Mouse (Mus musculus) forebrain, embryonic 15.5 days (tissue): ENCODE measurements around the gene Tll2. TPM values are rescaled to one million over a fixed set of nuclear protein-coding genes. Genes with fewer than 3 reads are reported as not detected.
A peak's percentile ranks its signal among the peaks of the same experiment; 100 is the strongest.

Experiments
- ATAC-seq: fragments of 200-750 bp; cut with Nextera tagmentation; replicated peaks from 2 replicates; pipeline ENCODE4 v1.8.0; 2017; ENCODE audit warnings: mild to moderate bottlenecking, moderate TSS enrichment, moderate library complexity
- H3K27ac ChIP-seq: fragments of 300-500 bp; sonication (generic); replicated peaks from 2 replicates; pipeline ENCODE4 v1.5.1; 2015; ENCODE audit warnings: mild to moderate bottlenecking, inconsistent platforms
- H3K27me3 ChIP-seq: fragments of 300-500 bp; sonication (generic); 2 replicates; pipeline ENCODE4 v1.6.1; 2015; ENCODE audit warnings: inconsistent platforms
- H3K36me3 ChIP-seq: fragments of 300-500 bp; sonication (generic); 2 replicates; pipeline ENCODE4 v1.6.1; 2015; ENCODE audit warnings: mild to moderate bottlenecking, inconsistent platforms
- H3K4me1 ChIP-seq: fragments of 300-500 bp; sonication (generic); 2 replicates; pipeline ENCODE4 v1.6.1; 2015; ENCODE audit warnings: inconsistent platforms
- H3K4me2 ChIP-seq: fragments of 300-500 bp; sonication (generic); replicated peaks from 2 replicates; pipeline ENCODE4 v1.6.1; 2015; ENCODE audit warnings: mild to moderate bottlenecking, inconsistent platforms
- H3K4me3 ChIP-seq: fragments of 300-500 bp; sonication (generic); 2 replicates; pipeline ENCODE4 v1.5.1; 2015; ENCODE audit warnings: mild to moderate bottlenecking, inconsistent platforms
- H3K9ac ChIP-seq: fragments of 300-500 bp; sonication (generic); replicated peaks from 2 replicates; pipeline ENCODE4 v1.6.1; 2015; ENCODE audit warnings: mild to moderate bottlenecking, inconsistent platforms
- H3K9me3 ChIP-seq: fragments of 300-500 bp; sonication (generic); 2 replicates; pipeline ENCODE4 v1.6.1; 2016; ENCODE audit warnings: inconsistent platforms
- WGBS: fragments of 180-500 bp; shearing (Covaris S2); methylation state at CpG from one replicate; pipeline ENCODE4 v1.1.7; 2015; ENCODE audit warnings: mixed read lengths; 5-methylcytosine and 5-hydroxymethylcytosine counted together
- polyA plus RNA-seq: library from polyadenylated mRNA; unstranded; fragments of >200 nt; fragmentation: Nextera tagmentation; extraction: Ambion mirVana; gene quantifications from 2 replicates; pipeline ENCODE4 v1.2.1, GENCODE M21; 2015

The Tll2 gene
- 0.77 and 0.85 TPM in 2 replicates for polyA plus RNA-seq

DNA sequence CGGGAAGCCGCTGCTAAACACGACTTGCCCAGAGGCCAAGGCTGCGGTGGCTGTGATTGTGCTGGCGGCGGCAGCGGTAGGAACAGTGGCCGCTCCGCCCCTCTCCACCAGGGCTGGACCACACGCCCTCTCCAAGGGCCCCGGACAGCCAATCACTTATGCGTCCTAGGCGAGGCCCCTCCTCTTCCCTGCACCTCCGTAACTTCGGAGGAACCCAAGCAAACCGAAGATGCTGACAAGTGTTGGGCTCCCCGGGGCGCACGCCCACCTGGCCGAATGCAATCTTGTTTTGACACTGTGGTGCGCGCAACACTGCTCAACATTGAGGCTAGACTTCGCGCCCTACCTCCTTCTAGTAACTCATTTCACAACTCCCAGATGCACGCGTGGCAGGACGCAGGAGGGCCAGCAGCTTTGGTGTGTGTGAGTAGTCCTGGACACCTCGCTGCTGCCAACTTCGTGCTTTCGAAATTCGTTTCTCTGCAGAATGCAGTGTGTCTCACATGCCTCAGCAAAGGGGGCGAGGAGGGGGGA is at the start of gene Tll2:
Gene Tll2, minus strand, starts transcription at position 25 of the 534 bp plus-strand sequence.
- peak; percentile 89 for ATAC-seq
- under 1% methylated on average over 32 of the region's 32 CpGs for WGBS
- H3K9ac ChIP-seq = peak within 1 kb of the TSS; percentile 45
- no peak within 1 kb of the TSS for H3K27ac ChIP-seq
- peaks cover 29% of the 10 kb centered on the region for H3K27me3 ChIP-seq
- 0 out of 2 replicates have a peak, but pooled peaks cover 3% of the 10 kb centered on the region for H3K36me3 ChIP-seq
- H3K4me2 ChIP-seq = peak within 1 kb of the TSS; percentile 75
- H3K4me3 ChIP-seq = peak within 1 kb of the TSS; percentile 42
- H3K9me3 ChIP-seq = no peaks in the 10 kb centered on the region
- H3K4me1 ChIP-seq = peaks cover 24% of the 10 kb centered on the region

DNA sequence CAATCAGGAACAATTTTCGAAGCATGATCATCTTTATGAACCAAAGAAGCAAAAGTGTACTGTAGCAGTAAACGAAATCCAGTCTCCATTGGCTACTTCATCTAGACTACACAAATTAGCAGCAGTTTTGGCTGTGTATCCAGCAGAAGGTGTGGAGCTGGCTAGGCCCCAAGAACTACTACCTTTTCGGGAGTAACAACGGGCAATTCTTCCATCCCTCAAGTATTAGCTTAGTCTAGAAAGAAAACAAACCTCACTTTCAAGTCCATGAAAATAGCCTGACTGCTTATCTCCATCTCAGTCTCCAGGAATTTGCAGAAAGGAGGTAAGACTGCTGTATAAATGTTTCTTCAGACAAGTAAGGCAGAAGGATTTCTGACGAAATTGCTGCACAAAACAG is 47.9 kb upstream of the Tll2 start:
- H3K27me3 ChIP-seq = no peaks in the 10 kb centered on the region
- no peak overlapping the region for H3K4me3 ChIP-seq
- H3K9ac ChIP-seq = no peak overlapping the region
- ATAC-seq = no peak
- 85% methylated on average over 5 of the region's 5 CpGs for WGBS
- no peaks in the 10 kb centered on the region for H3K36me3 ChIP-seq
- no peak overlapping the region for H3K4me2 ChIP-seq
- H3K9me3 ChIP-seq = no peaks in the 10 kb centered on the region
- H3K27ac ChIP-seq = no peak overlapping the region
- peaks cover 3% of the 10 kb centered on the region; the same call in 1 of the 2 replicates for H3K4me1 ChIP-seq

DNA sequence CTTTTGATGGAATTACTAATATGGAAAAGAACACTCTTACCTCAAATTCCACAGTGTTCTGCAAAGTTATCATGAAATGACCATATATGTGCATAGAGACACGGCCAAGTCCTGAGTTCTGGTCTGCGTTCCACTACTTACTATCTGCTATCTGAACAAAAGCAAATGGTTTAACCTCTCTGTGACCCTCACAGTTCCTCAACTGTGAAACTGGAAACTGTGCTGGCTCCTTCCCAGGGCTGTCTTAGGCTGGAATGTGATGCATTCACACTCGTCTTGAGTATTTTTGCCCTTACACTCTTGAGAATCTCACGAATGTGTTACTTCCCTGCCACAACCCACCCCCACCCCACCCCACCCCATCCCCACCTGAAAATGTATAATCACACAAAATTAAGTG is 42.3 kb upstream of the Tll2 start:
- no peak overlapping the region for H3K4me2 ChIP-seq
- H3K27me3 ChIP-seq = no peaks in the 10 kb centered on the region
- no peak overlapping the region for H3K27ac ChIP-seq
- no peak overlapping the region for H3K4me3 ChIP-seq
- no peak overlapping the region for H3K9ac ChIP-seq
- H3K36me3 ChIP-seq = peaks cover 14% of the 10 kb centered on the region
- H3K4me1 ChIP-seq = peaks cover 6% of the 10 kb centered on the region; the same call in 1 of the 2 replicates
- ATAC-seq = no peak
- 76% methylated on average over 4 of the region's 4 CpGs for WGBS
- no peaks in the 10 kb centered on the region for H3K9me3 ChIP-seq

DNA sequence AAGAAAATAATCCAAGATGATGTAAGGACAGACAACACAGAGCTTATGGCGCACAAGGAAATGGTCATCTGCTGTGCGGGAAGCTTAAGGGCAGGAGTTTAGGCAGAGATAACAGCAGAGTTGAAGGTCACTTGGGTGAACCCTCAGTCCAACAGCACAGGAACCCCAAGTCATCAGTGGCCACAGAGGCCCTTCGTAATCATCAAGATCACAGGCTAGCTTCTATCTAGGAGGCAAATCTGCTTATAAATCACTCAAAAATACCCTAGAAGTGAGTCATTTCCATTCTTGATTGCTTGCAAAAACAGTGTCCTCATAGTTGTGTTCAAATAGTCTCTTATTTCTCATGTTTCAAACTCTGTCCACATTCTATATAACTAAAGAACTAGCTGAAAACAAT is 41.6 kb upstream of the Tll2 start:
- H3K27me3 ChIP-seq = no peaks in the 10 kb centered on the region
- no peak overlapping the region for H3K9ac ChIP-seq
- H3K4me2 ChIP-seq = no peak overlapping the region
- no peak overlapping the region for H3K4me3 ChIP-seq
- ATAC-seq = no peak
- no peaks in the 10 kb centered on the region for H3K9me3 ChIP-seq
- H3K4me1 ChIP-seq = peaks cover 6% of the 10 kb centered on the region; the same call in 1 of the 2 replicates
- 92% methylated on average over 3 of the region's 3 CpGs for WGBS
- peaks cover 16% of the 10 kb centered on the region for H3K36me3 ChIP-seq
- no peak overlapping the region for H3K27ac ChIP-seq

DNA sequence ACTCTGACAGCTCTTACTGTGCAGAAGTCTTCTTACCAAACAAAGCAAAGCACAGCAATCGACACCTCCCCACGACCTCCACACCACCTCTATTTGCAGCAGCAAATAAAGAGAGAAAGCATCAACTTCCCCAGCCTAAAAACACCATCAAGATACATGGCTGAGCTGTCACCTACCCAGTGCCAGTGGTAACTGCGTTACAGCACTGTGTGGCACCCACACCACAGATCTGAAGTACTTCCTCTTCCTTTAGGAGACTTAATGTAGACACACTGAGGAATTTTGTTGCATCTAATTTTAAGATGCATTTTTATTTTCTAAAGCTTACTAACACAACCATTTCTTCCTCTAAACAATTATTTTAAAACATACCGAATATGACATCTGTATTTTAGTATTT is 39.6 kb upstream of the Tll2 start:
- Histone ChIP-seq H3K27ac (no peak overlapping the region), H3K4me3 (no peak overlapping the region), H3K36me3 (peaks cover 31% of the 10 kb centered on the region), H3K9ac (no peak overlapping the region), H3K4me2 (no peak overlapping the region), H3K4me1 (peaks cover 6% of the 10 kb centered on the region; the same call in 1 of the 2 replicates), H3K27me3 (no peaks in the 10 kb centered on the region), H3K9me3 (no peaks in the 10 kb centered on the region)
- no peak for ATAC-seq
- WGBS = 86% methylated on average over 4 of the region's 4 CpGs

DNA sequence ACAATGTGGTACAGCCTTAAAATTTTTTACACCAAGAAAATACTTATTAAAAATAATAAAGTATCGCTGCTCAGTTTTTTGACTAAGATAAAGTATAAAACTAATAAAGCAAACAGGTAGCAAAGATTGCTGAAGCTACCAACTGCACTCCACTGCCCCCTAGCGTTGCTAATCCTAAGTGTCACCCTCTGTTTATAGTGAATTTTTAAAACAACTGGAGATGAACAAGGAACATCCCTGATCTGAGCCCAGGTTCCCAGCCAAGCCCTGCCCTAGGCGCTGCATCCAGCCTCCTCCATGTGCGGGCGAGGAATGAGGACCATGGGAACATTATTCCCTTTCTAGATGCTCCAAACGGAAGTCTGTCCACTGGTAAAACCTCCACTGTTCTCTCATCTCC is 37.9 kb upstream of the Tll2 start:
- Histone ChIP-seq H3K4me1 (peaks cover 6% of the 10 kb centered on the region; the same call in 1 of the 2 replicates), H3K9ac (no peak overlapping the region), H3K4me2 (no peak overlapping the region), H3K27ac (no peak overlapping the region), H3K36me3 (peaks cover 37% of the 10 kb centered on the region), H3K9me3 (no peaks in the 10 kb centered on the region), H3K4me3 (no peak overlapping the region), H3K27me3 (no peaks in the 10 kb centered on the region)
- ATAC-seq = no peak
- 63% methylated on average over 6 of the region's 6 CpGs for WGBS

DNA sequence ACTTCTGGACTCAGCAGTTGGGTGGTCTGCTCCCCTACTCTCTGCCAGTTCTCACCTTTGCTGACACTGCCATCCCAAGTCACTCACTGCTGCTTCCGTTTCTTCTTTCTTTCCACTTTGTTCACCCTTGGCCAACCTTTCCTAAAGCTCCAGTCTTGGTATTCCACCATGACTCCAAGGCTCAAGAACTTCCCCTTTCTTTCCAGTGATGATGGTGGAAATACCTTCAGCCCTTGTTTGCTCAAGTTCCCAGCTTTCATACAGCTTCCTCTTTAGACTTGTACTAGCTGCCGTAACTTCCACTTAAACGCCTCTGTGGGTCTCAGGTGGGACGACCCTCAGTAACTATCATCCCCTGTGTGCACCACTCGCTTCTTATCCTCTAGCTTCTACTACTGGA is 35.4 kb upstream of the Tll2 start:
- Histone ChIP-seq H3K27me3 (no peaks in the 10 kb centered on the region), H3K9me3 (no peaks in the 10 kb centered on the region), H3K4me3 (no peak overlapping the region), H3K27ac (no peak overlapping the region), H3K4me1 (no peaks in the 10 kb centered on the region), H3K4me2 (no peak overlapping the region), H3K36me3 (peaks cover 53% of the 10 kb centered on the region), H3K9ac (no peak overlapping the region)
- 98% methylated on average over 5 of the region's 5 CpGs for WGBS
- ATAC-seq = no peak

DNA sequence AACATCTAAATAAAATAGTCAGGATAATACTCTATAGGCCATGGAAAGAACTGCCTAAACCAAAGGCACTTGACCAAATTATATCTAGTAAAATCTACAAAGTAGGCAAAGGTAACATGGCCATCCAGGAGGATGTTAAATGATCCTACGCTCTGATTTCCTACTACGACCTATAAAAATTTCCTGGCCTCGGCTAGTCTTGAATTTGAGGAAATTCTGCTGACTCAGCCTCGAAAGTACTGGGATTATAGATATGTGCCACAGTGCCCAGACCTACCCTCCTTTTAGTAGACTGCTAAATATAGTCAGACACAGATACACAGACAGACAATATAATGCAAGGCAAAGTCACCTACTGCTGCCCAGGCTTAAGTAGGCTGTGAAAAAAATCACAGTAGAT is 27.1 kb upstream of the Tll2 start:
- ATAC-seq = no peak
- Histone ChIP-seq H3K4me3 (no peak overlapping the region), H3K9me3 (no peaks in the 10 kb centered on the region), H3K4me1 (no peaks in the 10 kb centered on the region), H3K27me3 (no peaks in the 10 kb centered on the region), H3K27ac (no peak overlapping the region), H3K9ac (no peak overlapping the region), H3K36me3 (peaks cover 62% of the 10 kb centered on the region), H3K4me2 (no peak overlapping the region)
- WGBS = 90% methylated on average over 4 of the region's 4 CpGs

DNA sequence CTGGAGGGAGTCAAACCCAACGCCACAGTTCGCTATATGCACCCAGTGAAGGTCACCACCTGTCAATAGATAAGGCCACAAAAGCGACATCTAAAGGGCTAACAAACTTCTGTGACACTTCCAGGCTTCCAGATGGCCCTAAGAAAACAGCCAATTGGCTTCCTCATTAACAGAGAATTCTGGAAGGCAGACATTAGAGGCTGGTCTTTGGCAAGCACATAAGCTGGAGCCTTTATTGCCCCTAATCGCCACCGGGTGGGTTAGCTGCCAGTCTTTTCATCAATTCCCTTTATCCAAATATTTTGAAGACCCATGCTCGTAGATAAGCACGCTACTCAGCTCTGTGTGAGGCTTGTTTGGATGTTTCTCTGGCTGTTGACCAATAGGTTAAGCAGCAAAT is 1.7 kb upstream of the Tll2 start:
- H3K9ac ChIP-seq = no peak overlapping the region
- H3K4me2 ChIP-seq = no peak overlapping the region
- H3K4me3 ChIP-seq = no peak overlapping the region
- H3K27me3 ChIP-seq = peaks cover 29% of the 10 kb centered on the region
- no peak overlapping the region for H3K27ac ChIP-seq
- 34% methylated on average over 7 of the region's 7 CpGs for WGBS
- H3K4me1 ChIP-seq = peaks cover 24% of the 10 kb centered on the region
- no peak for ATAC-seq
- peaks cover 11% of the 10 kb centered on the region; the same call in 1 of the 2 replicates for H3K36me3 ChIP-seq
- no peaks in the 10 kb centered on the region for H3K9me3 ChIP-seq

DNA sequence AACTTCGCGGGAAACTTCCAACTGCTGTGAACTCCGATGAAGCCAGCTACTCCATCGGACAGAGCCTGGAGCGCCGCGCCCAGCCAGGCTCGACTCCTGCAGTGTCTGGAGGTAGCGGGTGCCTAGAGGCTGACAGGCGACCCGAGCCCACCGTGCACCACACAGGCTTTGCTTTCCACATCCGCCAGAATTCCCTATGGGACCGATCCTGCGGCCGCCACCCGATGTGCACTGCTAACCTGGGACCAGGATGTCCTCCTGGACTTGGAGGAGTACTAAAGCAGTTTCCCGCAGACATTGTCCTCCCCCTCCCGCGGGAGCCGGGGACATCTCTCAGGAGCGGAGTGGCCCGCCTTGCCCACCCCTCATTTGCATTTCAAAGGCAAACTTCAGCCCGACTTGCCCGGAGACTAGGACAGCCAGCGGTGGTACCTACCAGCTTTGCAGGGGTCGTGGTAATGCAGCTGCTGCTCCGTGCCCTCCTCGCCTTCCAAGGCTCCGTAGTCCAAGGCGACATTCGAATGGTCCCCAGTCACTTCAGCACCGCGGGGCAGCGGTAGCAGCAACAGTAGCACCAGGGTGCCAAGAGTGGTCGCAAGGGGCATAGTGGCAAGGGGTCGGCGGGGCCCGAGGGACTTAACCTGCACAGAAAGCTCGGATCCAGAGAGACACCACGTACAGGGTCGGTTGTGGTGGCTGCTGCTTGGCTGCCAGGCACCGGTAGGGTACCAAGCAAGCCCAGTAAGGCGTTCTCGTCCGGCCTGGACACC is 409 bp downstream of the Tll2 start:
- H3K4me2 ChIP-seq = peak overlapping the region; percentile 75
- H3K4me1 ChIP-seq = peaks cover 24% of the 10 kb centered on the region
- H3K27me3 ChIP-seq = peaks cover 29% of the 10 kb centered on the region
- peak; percentile 49 for ATAC-seq
- H3K9me3 ChIP-seq = no peaks in the 10 kb centered on the region
- H3K36me3 ChIP-seq = 0 out of 2 replicates have a peak, but pooled peaks cover 3% of the 10 kb centered on the region
- 1% methylated on average over 46 of the region's 46 CpGs for WGBS
- H3K4me3 ChIP-seq = peak overlapping the region; percentile 42
- peak overlapping the region; percentile 45 for H3K9ac ChIP-seq
- H3K27ac ChIP-seq = no peak overlapping the region

DNA sequence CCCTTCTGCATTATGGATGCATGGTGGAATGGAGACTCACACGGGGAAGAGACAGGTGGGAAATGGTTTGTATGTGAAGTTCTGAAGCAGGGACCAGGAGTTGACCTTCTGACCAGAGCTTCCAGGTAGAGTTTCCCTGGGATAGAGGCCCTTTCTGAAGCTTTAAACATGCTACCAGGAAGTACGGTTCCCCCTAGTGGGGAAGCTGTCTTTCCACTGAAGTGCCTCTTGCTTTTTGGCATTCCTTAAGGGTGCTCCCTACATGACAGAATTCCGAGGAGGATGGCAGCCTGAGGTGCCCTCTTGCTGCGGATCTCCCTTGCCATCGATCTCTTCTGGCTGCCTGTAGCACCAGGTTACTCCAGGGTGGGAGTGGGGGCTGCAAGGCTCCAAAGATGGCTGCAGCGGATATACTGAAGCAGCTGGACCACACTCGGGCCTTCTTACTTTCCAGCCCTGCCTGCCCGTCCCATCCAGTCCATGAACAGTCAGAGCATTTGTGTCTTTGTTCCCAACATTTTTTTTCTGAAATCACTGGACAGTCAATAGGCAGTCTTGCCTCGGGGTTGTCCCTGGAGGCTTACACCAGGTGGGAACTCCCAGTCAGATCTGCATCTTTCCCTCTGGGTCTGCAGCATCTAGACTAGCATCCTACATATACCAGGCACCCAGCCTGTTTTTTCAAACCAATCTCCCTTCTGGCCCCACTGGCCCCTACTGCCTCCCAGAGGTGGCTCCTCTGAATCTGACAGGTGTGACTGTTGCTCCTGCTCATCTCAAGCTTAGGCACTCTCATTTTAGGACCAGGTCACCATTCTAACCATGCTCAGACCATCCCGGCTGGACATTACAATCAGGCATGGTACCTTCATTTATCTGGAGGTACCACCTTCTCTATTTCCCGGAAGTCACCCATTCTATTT is 2.2 kb downstream of the Tll2 start:
- Histone ChIP-seq H3K27ac (no peak overlapping the region), H3K9me3 (no peaks in the 10 kb centered on the region), H3K4me1 (peaks cover 24% of the 10 kb centered on the region), H3K4me2 (no peak overlapping the region), H3K36me3 (0 out of 2 replicates have a peak, but pooled peaks cover 3% of the 10 kb centered on the region), H3K27me3 (peaks cover 26% of the 10 kb centered on the region), H3K9ac (no peak overlapping the region), H3K4me3 (no peak overlapping the region)
- WGBS = 66% methylated on average over 11 of the region's 11 CpGs
- ATAC-seq = no peak

DNA sequence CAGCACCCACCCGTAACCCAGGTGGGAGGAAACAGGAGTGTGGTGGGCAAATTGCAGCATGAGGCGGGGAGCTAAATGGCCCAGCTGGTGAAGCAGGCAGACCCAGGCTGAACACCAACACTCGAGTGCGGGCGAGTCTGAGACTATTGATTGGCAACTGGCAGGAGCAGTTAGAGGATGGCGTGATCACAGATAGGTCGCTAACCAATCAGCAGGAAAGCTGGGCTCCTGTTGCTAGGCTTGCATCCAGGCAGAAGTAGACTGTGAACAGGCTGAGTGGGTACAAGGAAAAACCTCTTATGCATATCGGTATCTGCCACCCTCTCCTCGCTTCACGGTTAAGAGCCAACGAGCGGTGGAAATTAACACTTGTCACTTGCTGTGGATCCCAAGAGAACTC is 9.0 kb downstream of the Tll2 start:
- Histone ChIP-seq H3K9ac (no peak overlapping the region), H3K4me1 (no peaks in the 10 kb centered on the region), H3K9me3 (no peaks in the 10 kb centered on the region), H3K27ac (no peak overlapping the region), H3K27me3 (peaks cover 10% of the 10 kb centered on the region; the same call in 1 of the 2 replicates), H3K4me3 (no peak overlapping the region), H3K36me3 (no peaks in the 10 kb centered on the region), H3K4me2 (no peak overlapping the region)
- WGBS = 75% methylated on average over 12 of the region's 12 CpGs
- 0 out of 2 replicates have a peak, but pooled peaks have one; percentile 64 for ATAC-seq
